Mouse (Mus musculus): ENCODE data around the gene Chrm4.

Gene Chrm4

GRCm38 (mm10) chr2:91926949-91927348 lies at the start of gene Chrm4:
Gene Chrm4 (plus strand): TSS chr2:91927249.
- DNase-seq (ENCODE audit: low read depth), result no peak

DNA sequence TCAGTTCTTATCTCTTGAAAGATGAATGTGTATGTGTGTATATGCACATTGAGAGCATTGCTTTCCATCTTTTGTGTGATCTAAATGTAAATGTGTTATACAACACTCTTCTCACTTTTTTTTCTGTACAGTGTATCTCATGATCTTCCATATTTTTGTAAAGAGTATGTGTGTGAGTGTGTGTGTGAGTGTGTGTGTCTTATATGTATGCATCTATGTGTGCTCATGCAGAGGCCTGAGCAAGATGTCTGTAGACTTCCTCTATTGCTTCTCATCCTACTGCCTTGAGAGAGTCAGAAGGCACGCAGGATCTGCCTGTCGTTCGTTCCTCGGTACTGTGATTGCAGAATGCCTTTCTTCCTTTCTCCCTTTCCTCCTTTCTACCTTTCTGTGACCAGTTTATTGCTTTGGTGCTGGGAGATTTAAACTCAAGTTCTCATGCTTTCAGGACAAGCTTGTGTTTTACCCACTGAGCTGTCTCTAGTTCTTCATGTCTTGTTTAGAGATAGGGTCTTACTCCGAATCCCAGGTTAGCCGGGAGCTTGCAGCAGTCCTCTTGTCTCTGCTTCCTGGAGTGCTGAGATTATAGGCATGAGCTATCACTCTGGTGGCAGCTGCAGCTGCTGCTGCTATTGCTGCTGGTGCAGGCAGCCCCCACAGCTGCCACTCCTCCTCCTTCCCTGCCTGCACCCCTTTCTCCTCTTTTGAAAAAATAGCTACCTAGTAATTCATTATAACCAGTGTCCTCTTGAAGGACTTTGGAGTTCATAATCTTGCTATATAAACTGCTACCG lies 48.5 kb upstream of the Chrm4 start:
- DNase-seq (ENCODE audit: low read depth), result peak; percentile 54

DNA sequence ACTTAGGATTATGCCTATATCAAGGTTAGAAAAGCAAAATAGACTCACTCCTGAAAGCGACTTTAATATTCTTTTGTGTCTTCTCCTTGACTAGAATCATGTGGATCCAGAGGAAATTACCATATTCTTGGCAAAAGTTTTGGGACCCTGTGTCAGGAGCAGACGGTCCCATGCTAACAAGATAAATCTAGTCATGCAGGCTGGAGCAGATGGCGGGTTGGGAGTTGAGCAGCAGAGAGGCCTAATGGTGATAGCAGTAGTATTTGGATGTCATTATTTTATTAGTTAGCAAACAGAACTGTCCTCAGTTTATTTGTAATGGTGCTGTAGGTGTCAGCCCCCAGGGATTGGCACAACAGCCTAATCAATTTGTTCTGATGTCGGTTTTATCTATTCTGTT lies 43.1 kb upstream of the Chrm4 start:
- DNase-seq (ENCODE audit: low read depth), result no peak

- DNase-seq (ENCODE audit: low read depth), result no peak
Measured at GRCm38 (mm10) chr2:91884616-91885015, 42.4 kb upstream of the Chrm4 start.

- no peak for DNase-seq (ENCODE audit: low read depth)
Measured at GRCm38 (mm10) chr2:91894716-91895115, 32.3 kb upstream of the Chrm4 start.

DNA sequence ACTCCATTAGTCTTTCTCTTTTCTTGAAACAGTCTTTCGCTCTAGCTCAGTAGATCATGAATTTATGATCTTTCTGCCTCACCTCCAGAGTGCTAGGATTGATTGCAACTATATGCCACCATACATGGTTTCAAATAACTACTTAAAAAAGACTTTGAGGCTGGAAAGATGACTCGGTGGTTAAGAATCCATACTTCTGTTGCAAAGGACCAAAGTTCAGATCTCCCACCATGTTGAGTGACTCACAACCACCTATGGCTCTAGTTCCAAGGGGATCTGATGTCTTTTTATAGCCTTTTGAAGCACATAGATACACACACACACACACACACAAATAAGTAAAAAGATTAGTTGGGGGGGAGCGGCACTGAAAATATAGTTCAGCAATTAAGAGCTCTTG lies 31.6 kb upstream of the Chrm4 start:
- no peak for DNase-seq (ENCODE audit: low read depth)

DNA sequence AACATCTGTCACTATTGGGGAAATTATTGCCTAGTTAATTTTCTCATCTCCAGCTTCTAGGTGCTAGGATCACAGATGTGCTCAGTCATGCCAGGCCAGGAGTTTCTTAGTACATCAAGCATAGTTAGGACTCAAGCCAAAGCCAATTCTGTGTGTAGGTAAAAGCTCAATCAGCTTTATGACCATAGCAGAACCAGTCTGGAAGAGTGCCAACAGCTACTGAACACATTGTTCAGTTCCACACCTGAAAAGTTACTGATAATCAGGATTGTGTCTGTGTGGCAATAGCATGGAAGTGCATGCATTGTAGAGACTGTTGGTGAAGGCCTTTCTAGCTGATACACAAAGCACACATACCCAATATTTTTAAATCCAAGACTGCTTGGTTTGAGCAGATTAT lies 29.1 kb upstream of the Chrm4 start:
- no peak for DNase-seq (ENCODE audit: low read depth)

DNA sequence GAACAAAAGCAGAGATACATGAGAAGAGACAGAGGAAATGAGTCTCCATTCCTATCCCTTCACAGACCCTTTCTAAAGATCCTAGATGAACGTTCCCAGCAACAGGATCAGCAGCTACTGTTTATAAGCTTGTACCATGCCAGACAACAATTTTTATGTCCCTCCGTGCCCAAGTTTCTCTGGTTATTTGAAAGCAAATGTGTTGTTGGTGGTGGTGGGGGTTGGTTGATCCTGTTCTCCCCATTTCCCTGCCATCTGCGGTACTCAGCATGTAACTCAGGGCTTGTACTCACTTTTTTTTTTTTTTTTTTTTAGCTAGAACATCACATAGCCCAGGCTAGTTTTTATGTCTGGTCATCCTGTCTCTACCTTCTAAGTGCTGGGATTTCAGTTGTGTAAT lies 27.9 kb upstream of the Chrm4 start:
- no peak for DNase-seq (ENCODE audit: low read depth)

DNA sequence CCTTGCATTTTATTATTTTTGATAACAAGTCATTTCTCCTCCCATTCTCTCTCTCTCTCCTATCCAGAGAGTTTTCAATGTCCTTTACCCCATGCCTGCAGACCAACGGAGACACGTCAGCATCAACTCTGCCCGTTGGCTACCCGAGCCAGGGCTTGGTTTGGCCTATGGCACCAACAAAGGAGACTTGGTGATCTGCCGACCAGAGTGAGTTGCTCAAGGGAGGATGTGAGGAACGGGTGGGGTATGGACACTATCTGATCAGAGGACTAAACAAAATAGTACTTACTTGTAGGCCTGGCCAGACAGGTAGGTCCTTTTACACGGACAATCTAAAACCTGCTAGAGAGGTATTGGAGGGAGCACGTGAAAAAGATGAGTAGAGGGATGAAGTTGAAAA lies 26.6 kb upstream of the Chrm4 start:
- DNase-seq (ENCODE audit: low read depth), result no peak

DNA sequence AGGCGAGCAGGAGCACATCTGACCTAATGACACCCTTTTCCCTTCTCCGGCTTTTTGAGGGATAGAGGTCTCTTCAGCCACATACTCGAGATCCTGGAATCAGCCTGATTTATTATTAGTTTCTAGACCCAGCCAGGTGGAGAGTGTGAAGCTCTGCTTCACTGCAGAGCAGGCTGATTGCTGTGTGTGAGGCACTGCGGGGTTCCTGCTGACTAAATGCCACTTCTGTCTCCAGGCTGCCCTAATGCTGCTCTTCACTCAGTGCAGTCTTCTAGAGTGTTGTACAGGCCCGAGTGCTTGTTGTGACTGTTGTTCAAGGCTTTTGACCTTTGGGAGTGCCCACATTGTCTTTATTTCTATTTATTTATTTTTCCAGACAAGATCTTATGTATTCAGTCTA lies 24.7 kb upstream of the Chrm4 start:
- no peak for DNase-seq (ENCODE audit: low read depth)

GRCm38 (mm10) chr2:91903171-91903925 lies 23.7 kb upstream of the Chrm4 start:
- no peak for DNase-seq (ENCODE audit: low read depth)

- DNase-seq (ENCODE audit: low read depth), result no peak
Measured at GRCm38 (mm10) chr2:91904618-91905307, 22.3 kb upstream of the Chrm4 start.

- no peak for DNase-seq (ENCODE audit: low read depth)
Measured at GRCm38 (mm10) chr2:91906141-91906540, 20.9 kb upstream of the Chrm4 start.

- no peak for DNase-seq (ENCODE audit: low read depth)
Measured at GRCm38 (mm10) chr2:91912616-91913015, 14.4 kb upstream of the Chrm4 start.

DNA sequence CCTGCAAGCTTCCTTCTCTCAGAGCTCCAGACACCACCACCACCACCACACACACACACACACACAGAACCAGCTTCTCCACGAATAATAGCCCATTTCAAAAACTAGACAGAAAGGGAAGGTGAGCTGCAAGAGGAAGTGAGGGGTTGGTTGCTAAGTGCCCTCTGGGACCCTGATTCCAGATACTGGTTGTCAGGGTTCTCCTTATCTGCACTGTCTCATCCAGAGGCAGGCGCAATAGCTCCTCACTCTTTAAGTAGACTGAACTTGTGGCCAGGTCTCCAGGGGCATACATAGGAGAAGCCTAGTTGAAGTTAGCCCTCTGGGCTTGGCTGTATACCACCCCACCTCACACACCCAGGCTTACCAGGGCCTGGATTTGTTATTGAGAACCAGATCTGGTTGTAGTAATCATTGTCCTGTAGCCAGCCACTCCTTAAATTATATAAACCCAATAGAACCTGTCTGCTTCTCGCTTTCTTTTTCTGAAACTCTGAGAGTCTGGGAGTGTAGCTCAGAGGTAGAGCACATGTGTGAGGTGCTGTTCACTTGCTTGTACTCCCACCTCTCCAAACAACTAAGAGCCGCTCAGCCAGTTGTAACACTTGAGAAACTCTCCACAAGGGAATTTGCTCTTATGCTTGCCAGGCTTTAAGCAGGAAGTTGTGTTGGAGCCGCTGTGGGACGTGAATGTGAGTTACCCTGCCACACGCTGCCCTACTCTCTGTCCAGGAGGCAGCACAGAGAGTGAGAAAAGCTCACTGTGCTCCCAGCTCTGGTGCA lies 13.5 kb upstream of the Chrm4 start:
- DNase-seq (ENCODE audit: low read depth), result no peak

DNA sequence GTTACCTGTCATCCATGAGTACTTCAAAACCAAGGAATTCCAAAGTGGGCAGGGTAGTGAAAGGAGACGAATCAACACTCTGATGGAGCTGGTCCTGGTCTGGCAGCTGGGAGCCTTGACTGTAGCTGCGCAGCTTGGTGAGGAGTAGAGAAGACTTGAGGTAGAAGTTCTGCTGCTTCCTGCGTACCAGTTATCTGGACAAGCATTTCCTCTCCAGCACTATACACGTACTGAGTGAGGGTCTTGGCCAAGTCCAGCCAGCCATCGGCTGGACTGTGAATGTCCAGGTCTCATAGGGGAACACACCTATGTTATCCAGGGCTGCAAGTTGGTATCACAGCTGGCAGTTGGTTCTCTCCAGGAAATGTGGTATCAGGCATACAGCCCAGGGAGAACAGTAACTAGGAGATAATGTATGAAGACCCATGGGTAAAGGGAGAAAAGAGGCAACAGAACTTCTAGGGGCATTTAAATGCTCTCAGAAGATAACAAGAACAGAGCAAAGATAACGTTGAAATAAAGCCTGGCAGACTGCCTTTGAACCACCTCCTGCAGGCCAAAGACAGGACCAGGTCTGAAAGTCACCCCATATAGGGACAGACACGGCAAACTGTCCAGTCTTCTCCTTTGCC lies 10.6 kb upstream of the Chrm4 start:
- DNase-seq (ENCODE audit: low read depth), result no peak

- no peak for DNase-seq (ENCODE audit: low read depth)
Measured at GRCm38 (mm10) chr2:91917096-91917495, 10.0 kb upstream of the Chrm4 start.

- DNase-seq (ENCODE audit: low read depth), result peak; percentile 22
Measured at GRCm38 (mm10) chr2:91920130-91920529, 6.9 kb upstream of the Chrm4 start.

DNA sequence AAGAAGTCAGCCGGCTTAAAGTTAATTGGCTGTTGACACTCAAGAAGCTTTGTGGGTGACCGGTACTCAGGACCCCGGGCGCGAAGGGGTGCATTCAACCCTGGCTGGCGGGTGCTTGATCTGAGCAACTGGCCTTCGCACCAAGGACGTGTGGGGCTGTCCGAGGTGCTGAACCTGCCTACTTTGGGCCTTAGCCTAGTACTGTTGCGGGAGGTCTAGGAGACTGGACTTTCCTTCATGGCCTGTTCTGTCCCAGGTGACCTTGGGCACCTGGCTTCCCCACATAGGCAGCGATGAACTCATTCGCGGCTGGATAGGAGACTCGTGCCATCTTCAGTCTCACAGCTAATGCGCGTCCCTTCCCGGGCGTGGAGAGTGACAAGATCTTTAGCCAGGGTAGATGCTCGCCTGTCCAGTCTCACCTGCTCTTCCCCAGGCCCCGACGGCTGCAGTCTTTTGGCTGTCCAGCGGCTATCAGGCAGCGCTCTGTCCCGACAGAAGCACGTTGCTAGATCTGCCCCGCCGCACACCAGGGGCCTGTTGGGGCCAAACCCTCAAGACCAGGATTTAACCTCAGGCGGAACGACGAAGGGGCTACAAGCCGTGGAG lies 5.8 kb upstream of the Chrm4 start:
- DNase-seq (ENCODE audit: low read depth), result peak; percentile 71

- peak; percentile 86 for DNase-seq (ENCODE audit: low read depth)
Measured at GRCm38 (mm10) chr2:91921790-91922570, 5.1 kb upstream of the Chrm4 start.

All from induced T-regulatory cell, adult 2 months (primary cell).